Comparison of ENCODE assay signal across 31 mouse cellular contexts in genomic region chr5:3508480-3509381, GRCm38 (mm10). TPM values are rescaled to one million over a fixed set of nuclear protein-coding genes. Genes with fewer than 3 reads are reported as not detected.
DNase-seq lines count a peak whose midpoint lies in the region; ATAC-seq and TF ChIP-seq lines count a peak whose summit lies in the region.
"Had no signal": no experiment of that assay in that cellular context is flagged by ENCODE, and none has a peak within 500 bp of the region (broad histone marks: within the 10 kb centered on the region; RNA-seq: fewer than 3 reads in every experiment).

No protein-coding gene starts in this region.

- H3K36me3 ChIP-seq in intestine, embryonic 15.5 days = no peaks in the 10 kb centered on the region
- H3K36me3 ChIP-seq in intestine, postnatal 0 days (ENCODE audit: control insufficient read depth, insufficient read depth) = no peaks in the 10 kb centered on the region
- H3K36me3 ChIP-seq in MEL (ENCODE audit: control insufficient read depth in 1 of 2, insufficient read depth in 2 of 2, low read length in 2 of 2) = peaks cover 29 to 70% of the 10 kb centered on the region in 2 experiments
- H3K36me3 ChIP-seq in macrophage (ENCODE audit: inconsistent target) = no peaks in the 10 kb centered on the region
- H3K36me3 ChIP-seq in liver, embryonic 11.5 days (ENCODE audit: control insufficient read depth, insufficient read depth, low read length) = 0 out of 2 replicates have a peak, but pooled peaks cover 2% of the 10 kb centered on the region
- H3K36me3 ChIP-seq: heart, embryonic 15.5 days; hindbrain, embryonic 12.5 days; limb, embryonic 15.5 days; neural tube, embryonic 12.5 days had no signal

- no peak overlapping the region for H3K4me2 ChIP-seq in intestine, embryonic 15.5 days (replicated peaks)
- H3K4me2 ChIP-seq in intestine, postnatal 0 days (replicated peaks; ENCODE audit: low read depth) = no peak overlapping the region
- no peak overlapping the region for H3K4me2 ChIP-seq in liver, embryonic 11.5 days
- H3K4me2 ChIP-seq: forebrain, embryonic 13.5 days; heart, embryonic 15.5 days; hindbrain, embryonic 12.5 days; limb, embryonic 15.5 days; midbrain, embryonic 11.5 days; neural tube, embryonic 12.5 days had no signal

- H3K27me3 ChIP-seq in intestine, embryonic 15.5 days (replicated peaks) = no peaks in the 10 kb centered on the region
- H3K27me3 ChIP-seq in intestine, postnatal 0 days (replicated peaks; ENCODE audit: control insufficient read depth, insufficient read depth, low read length) = no peaks in the 10 kb centered on the region
- H3K27me3 ChIP-seq in MEL (ENCODE audit: control insufficient read depth in 1 of 2, insufficient read depth in 2 of 2, low read length in 2 of 2) = no peaks in the 10 kb centered on the region
- H3K27me3 ChIP-seq in liver, embryonic 11.5 days (replicated peaks; ENCODE audit: control insufficient read depth, insufficient read depth, low read length) = no peaks in the 10 kb centered on the region
- H3K27me3 ChIP-seq: forebrain, embryonic 13.5 days; heart, embryonic 15.5 days; hindbrain, embryonic 12.5 days; limb, embryonic 15.5 days; neural tube, embryonic 12.5 days; Patski had no signal

- peaks cover 4% of the 10 kb centered on the region; the same call in 1 of the 2 replicates for H3K4me1 ChIP-seq in intestine, embryonic 15.5 days (replicated peaks)
- H3K4me1 ChIP-seq in intestine, postnatal 0 days (replicated peaks; ENCODE audit: control insufficient read depth, insufficient read depth, low read length) = no peaks in the 10 kb centered on the region
- H3K4me1 ChIP-seq in MEL (ENCODE audit: control insufficient read depth in 1 of 2, insufficient read depth in 2 of 2, low read length in 2 of 2) = peaks cover 43 to 65% of the 10 kb centered on the region in 2 experiments
- peaks cover 11% of the 10 kb centered on the region for H3K4me1 ChIP-seq in liver, embryonic 11.5 days (replicated peaks; ENCODE audit: control insufficient read depth, insufficient read depth, low read length)
- H3K4me1 ChIP-seq: hindbrain, embryonic 12.5 days; neural tube, embryonic 12.5 days had no signal

- no peak overlapping the region for H3K9ac ChIP-seq in intestine, embryonic 15.5 days
- H3K9ac ChIP-seq in intestine, postnatal 0 days (ENCODE audit: low read depth, low read length) = no peak overlapping the region
- no peak overlapping the region for H3K9ac ChIP-seq in MEL (ENCODE audit: control insufficient read depth, low read depth, low read length, poor library complexity, severe bottlenecking)
- H3K9ac ChIP-seq in liver, embryonic 11.5 days (ENCODE audit: low read depth, low read length) = no peak overlapping the region
- H3K9ac ChIP-seq: forebrain, embryonic 13.5 days; heart, embryonic 15.5 days; hindbrain, embryonic 12.5 days; limb, embryonic 15.5 days; liver, embryonic 14.5 days; neural tube, embryonic 12.5 days had no signal

- 0 out of 4 replicates have a peak, but pooled peaks of 1 of the 2 experiments have one; percentile 8 for TF ChIP-seq EP300 in MEL (IDR thresholded peaks at IDR 0.05; ENCODE audit: low read depth in 1 of 2, low read length in 2 of 2)

- TF ChIP-seq RAD21 in MEL (IDR thresholded peaks at IDR 0.05; ENCODE audit: low read depth, low read length) = no peak

- no peak overlapping the region for H3K27ac ChIP-seq in intestine, embryonic 15.5 days
- no peak overlapping the region for H3K27ac ChIP-seq in intestine, postnatal 0 days (ENCODE audit: low read depth, low read length)
- peak overlapping the region; percentile 32 for H3K27ac ChIP-seq in MEL (ENCODE audit: control insufficient read depth, low read depth, low read length)
- peak overlapping the region; percentile 5; the same call in 1 of the 2 replicates for H3K27ac ChIP-seq in macrophage
- no peak overlapping the region for H3K27ac ChIP-seq in liver, embryonic 11.5 days (ENCODE audit: low read depth, low read length)
- H3K27ac ChIP-seq: forebrain, embryonic 13.5 days; heart, embryonic 15.5 days; hindbrain, embryonic 12.5 days; hindbrain, postnatal 0 days; limb, embryonic 10.5 days; limb, embryonic 15.5 days; liver, embryonic 14.5 days; neural tube, embryonic 12.5 days had no signal

- H3K9me3 ChIP-seq in intestine, embryonic 15.5 days = no peaks in the 10 kb centered on the region
- H3K9me3 ChIP-seq in intestine, postnatal 0 days (ENCODE audit: control insufficient read depth) = no peaks in the 10 kb centered on the region
- H3K9me3 ChIP-seq in MEL (replicated peaks; ENCODE audit: insufficient read depth, low read length) = no peaks in the 10 kb centered on the region
- H3K9me3 ChIP-seq in liver, embryonic 11.5 days (ENCODE audit: control insufficient read depth, low read length) = no peaks in the 10 kb centered on the region
- H3K9me3 ChIP-seq: forebrain, embryonic 13.5 days; G1E; heart, embryonic 15.5 days; hindbrain, embryonic 12.5 days; limb, embryonic 10.5 days; limb, embryonic 15.5 days; neural tube, embryonic 12.5 days had no signal

- TF ChIP-seq CTCF in intestine, postnatal 0 days (IDR thresholded peaks at IDR 0.05; ENCODE audit: low read depth) = no peak
- TF ChIP-seq CTCF in MEL (IDR thresholded peaks at IDR 0.05 in 2 of 3, conservative IDR thresholded peaks at IDR 0.05 in 1 of 3; ENCODE audit: control insufficient read depth in 1 of 3, insufficient read depth in 1 of 3, low read depth in 2 of 3, low read length in 3 of 3, poor library complexity in 1 of 3, severe bottlenecking in 1 of 3) = no peak

- WGBS in intestine, embryonic 15.5 days = 44% methylated on average over 7 of the region's 7 CpGs
- WGBS in intestine, postnatal 0 days = 49% methylated on average over 6 of the region's 7 CpGs
- 69% methylated on average over 6 of the region's 7 CpGs for WGBS in macrophage (ENCODE audit: missing documents)
- WGBS in liver, embryonic 11.5 days = 74% methylated on average over 7 of the region's 7 CpGs

- DNase-seq in MEL (ENCODE audit: low read depth, low spot score) = no peak
- no peak for DNase-seq in urinary bladder, postnatal 36 days (ENCODE audit: low spot score in 2 of 2)
- no peak for DNase-seq in embryo, embryonic 10 days (ENCODE audit: low spot score)
- no peak for DNase-seq in liver, embryonic 11.5 days (ENCODE audit: low spot score)
- DNase-seq: adrenal gland, postnatal 14 days; cerebellum, adult 2 months; cerebellum, postnatal 14 days; gastrocnemius, postnatal 14 days; kidney, adult 2 months; kidney, postnatal 4 days; lung, adult 2 months; lung, postnatal 14 days; right cerebral cortex, adult 18-20 months; spleen, adult 18-20 months; thymus, adult 2 months; thymus, postnatal 36 days had no signal

- ATAC-seq in intestine, embryonic 15.5 days = peak; percentile 60
- ATAC-seq in intestine, postnatal 0 days = no peak
- no peak for ATAC-seq in liver, embryonic 11.5 days (replicated peaks; ENCODE audit: low FRiP score)
- ATAC-seq: forebrain, embryonic 13.5 days; hindbrain, postnatal 0 days; midbrain, embryonic 16.5 days; Patski had no signal

- H3K79me2 ChIP-seq in MEL (ENCODE audit: control insufficient read depth, insufficient read depth, low read length, poor library complexity) = peaks cover 5% of the 10 kb centered on the region; the same call in 1 of the 2 replicates
- peaks cover 94% of the 10 kb centered on the region for H3K79me2 ChIP-seq in macrophage (ENCODE audit: inconsistent target)

- TF ChIP-seq POLR2A in MEL (IDR thresholded peaks at IDR 0.05; ENCODE audit: control insufficient read depth in 1 of 2, insufficient read depth in 1 of 2, low read depth in 1 of 2, low read length in 2 of 2, poor library complexity in 1 of 2) = no peak; a peak in 1 of 4 replicates

- H3K4me3 ChIP-seq in intestine, embryonic 15.5 days (replicated peaks) = no peak overlapping the region
- no peak overlapping the region for H3K4me3 ChIP-seq in intestine, postnatal 0 days (ENCODE audit: low read depth, low read length)
- H3K4me3 ChIP-seq in MEL (ENCODE audit: control insufficient read depth in 1 of 2, insufficient read depth in 1 of 2, low read depth in 2 of 2, low read length in 2 of 2) (no peak overlapping the region), macrophage (ENCODE audit: inconsistent target) (no peak overlapping the region)
- H3K4me3 ChIP-seq in liver, embryonic 11.5 days (ENCODE audit: low read depth, low read length) = no peak overlapping the region
- H3K4me3 ChIP-seq: forebrain, embryonic 13.5 days; heart, embryonic 15.5 days; hindbrain, embryonic 12.5 days; limb, embryonic 10.5 days; limb, embryonic 15.5 days; neural tube, embryonic 12.5 days had no signal

TF ChIP-seq in MEL, 35 proteins besides CTCF, POLR2A, EP300 and RAD21:
- TF ChIP-seq SMC3 (IDR thresholded peaks at IDR 0.05; ENCODE audit: low read depth, low read length) (0 out of 2 replicates have a peak, but pooled peaks have one; percentile 4), MYC (IDR thresholded peaks at IDR 0.05; ENCODE audit: low read depth, low read length) (no peak), USF2 (IDR thresholded peaks at IDR 0.05; ENCODE audit: borderline replicate concordance in 1 of 2, insufficient read depth in 1 of 2, low read depth in 1 of 2, low read length in 2 of 2) (no peak), GABPA (IDR thresholded peaks at IDR 0.05; ENCODE audit: low read depth, low read length) (no peak), ZNF384 (IDR thresholded peaks at IDR 0.05; ENCODE audit: low read depth, low read length) (peak; percentile 65), RCOR1 (IDR thresholded peaks at IDR 0.05; ENCODE audit: low read depth, low read length) (no peak), ELF1 (IDR thresholded peaks at IDR 0.05; ENCODE audit: low read depth, low read length) (no peak), ZKSCAN1 (IDR thresholded peaks at IDR 0.05; ENCODE audit: low read depth, low read length) (no peak), USF1 (IDR thresholded peaks at IDR 0.05; ENCODE audit: low read depth, low read length) (no peak), E2F4 (IDR thresholded peaks at IDR 0.05; ENCODE audit: borderline replicate concordance, low read depth, low read length) (no peak), TBP (IDR thresholded peaks at IDR 0.05; ENCODE audit: low read depth, low read length) (no peak), POLR2AphosphoS2 (IDR thresholded peaks at IDR 0.05; ENCODE audit: low read length) (no peak)

RNA-seq across cellular contexts. Expression of gene Fam133b, which starts 34.9 kb away (rescaled TPM):
- polyA plus RNA-seq in intestine, embryonic 15.5 days (2015; fragmentation: Nextera tagmentation; extraction: Ambion mirVana) = 20.8 and 23.5 TPM in 2 replicates
- 14.9 and 15.8 TPM in 2 replicates for polyA plus RNA-seq in intestine, postnatal 0 days (2015; fragmentation: Nextera tagmentation; extraction: Ambion mirVana)
- total RNA-seq in MEL (2012; rRNA removed) = 36.2 and 39.4 TPM in 2 replicates
- polyA plus RNA-seq in MEL (2012; ENCODE audit: insufficient read depth in 1 of 2, insufficient read length in 2 of 2, low read depth in 1 of 2, low replicate concordance in 2 of 2, missing spikeins in 1 of 2) (10 to 100 TPM in 1 of 2 experiments, not detected in 1; 56.0 TPM), macrophage (2018) (22.8 to 33.0 TPM (median 24.7 TPM) in 3 replicates)
- 100 to 1,000 TPM in 25 of 26 experiments, 10 to 100 TPM in 1; 87.8 to 675 (median 157) TPM for total RNA-seq in macrophage (2018; cell fraction: chromatin; rRNA removed)
- total RNA-seq in macrophage (2018; cell fraction: cytosol; rRNA removed) = 10 to 100 TPM; 13.9 to 46.8 (median 17.8) TPM
- total RNA-seq in macrophage (2018; cell fraction: nucleus; rRNA removed) = 100 to 1,000 TPM in 10 of 26 experiments, 10 to 100 TPM in 16; 46.5 to 295 (median 87.3) TPM
- polyA plus RNA-seq in liver, embryonic 11.5 days (2014; fragmentation: Nextera tagmentation; extraction: Ambion mirVana) = 26.2 and 28.4 TPM in 2 replicates

Comparison
In these comparisons a context has a peak if more than half of its experiments do, and no peak if none do; other contexts are left out.
1. H3K27ac ChIP-seq: peak in MEL (single experiment) and macrophage (single experiment); none in intestine, embryonic 15.5 days (single experiment), intestine, postnatal 0 days (single experiment) and liver, embryonic 11.5 days (single experiment).